Mouse (Mus musculus): ENCODE data around the gene Pdzd2. TPM values are rescaled to one million over a fixed set of nuclear protein-coding genes. Genes with fewer than 3 reads are reported as not detected.

Pdzd2 gene
- total RNA-seq, 4 experiments from 2014 or later = 67.0 to 85.4 (median 77.8) TPM

- no peak for DNase-seq (ENCODE audit: low spot score in 2 of 2)
Measured at GRCm38 (mm10) chr15:12734221-12734620, 5.5 kb downstream of the Pdzd2 start.

DNA sequence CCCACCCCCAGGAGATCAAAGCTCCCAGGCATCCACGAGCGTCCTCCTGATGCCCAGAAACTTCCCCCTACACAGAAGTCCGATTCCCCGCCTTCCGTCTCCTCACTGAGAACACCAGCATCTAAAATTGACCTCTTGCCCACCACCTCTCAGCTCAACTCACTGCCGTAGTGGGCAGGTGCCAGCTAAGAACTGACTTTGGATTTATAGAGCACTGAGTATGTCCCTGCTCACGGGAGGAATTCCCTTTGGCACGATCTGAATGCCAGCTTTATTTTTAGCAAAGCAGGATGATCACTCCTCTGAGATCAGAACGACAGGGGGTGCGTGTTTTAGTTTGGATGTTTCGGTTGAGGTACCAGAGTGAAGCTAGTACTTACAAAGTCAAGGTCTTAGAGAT is 7.1 kb downstream of the Pdzd2 start:
- DNase-seq (ENCODE audit: low spot score in 2 of 2) = no peak

DNA sequence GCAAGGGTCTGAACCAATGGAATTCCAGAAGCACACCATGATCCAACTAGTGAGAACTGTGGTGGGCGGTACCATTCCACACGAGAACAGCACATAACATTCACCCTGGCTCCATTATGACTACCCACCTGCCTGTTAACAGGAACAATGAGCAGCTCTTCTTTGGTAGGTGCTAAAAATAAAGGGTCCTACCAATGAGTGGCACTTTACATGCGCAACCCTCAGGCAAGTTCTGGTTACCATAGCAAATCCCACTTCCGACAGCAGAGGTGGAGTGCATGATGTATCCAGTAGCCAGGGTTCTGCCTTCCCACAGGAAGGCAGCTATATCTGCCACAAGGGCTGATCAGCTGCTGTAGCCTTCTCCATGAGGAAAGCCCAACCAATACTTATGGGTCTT is 11.3 kb downstream of the Pdzd2 start:
- peak; percentile 17 to 23 for DNase-seq (ENCODE audit: low spot score in 2 of 2)

DNA sequence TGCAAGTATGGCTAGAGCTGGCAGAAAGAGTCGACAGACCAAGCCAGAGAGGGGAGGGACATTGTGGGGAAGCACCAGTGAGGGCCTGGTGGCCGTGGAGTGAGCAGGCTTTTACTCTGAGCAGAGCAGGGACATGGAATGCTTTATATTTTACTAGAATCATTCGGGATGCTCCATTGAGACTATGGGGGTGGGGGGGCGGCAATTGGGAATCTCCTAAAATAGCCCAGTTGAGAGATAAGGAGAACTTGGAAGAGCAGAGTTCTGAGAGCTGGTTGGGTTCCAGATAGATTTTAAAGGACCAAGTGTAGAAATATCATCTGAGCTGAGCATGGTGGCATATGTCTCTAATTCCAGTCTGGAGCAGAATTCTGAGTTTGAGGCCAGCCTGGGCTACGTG is 14.5 kb downstream of the Pdzd2 start:
- DNase-seq (ENCODE audit: low spot score in 2 of 2) = no peak

DNA sequence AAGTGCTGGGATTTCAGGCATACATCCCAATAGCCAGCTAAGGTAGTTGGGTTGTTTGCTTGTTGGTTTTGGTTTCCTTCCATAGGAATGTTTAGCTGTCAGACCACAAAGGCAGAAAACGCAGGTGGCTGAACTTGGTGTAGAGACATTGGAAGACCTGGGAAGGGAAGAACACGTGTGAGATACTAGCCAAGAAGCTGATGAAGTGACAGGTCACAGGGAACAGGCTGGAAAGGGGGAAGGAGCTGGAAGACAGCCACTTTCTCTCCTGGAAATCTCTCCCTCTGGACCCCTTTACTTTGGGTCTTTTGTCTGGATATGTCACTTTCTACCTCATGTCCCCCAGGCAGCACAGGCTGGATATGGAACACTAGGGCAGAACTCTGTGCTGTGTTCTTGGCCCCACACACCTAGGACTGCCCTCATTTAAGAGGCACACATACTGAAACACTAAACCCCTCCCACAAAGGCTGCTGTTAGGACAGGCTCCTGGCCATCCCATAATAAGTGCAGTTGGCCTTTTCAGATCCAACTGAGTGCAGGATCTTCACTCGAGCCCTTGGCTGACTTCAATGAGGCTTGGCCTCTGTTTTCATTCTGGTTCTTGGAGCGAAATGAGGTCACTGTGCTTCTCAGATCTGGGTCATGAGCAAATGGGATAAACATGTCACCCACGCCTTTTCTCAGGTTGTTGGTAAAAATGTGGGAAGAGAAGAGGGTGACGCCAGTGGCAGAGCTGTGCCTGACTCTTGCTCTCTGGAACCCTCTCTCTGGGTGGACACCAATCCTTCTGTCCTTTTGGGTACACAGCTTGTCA is 17.8 kb downstream of the Pdzd2 start:
- no peak for DNase-seq (ENCODE audit: low spot score in 2 of 2)

- DNase-seq (ENCODE audit: low spot score in 2 of 2) = no peak
Measured at GRCm38 (mm10) chr15:12718819-12719218, 20.9 kb downstream of the Pdzd2 start.

GRCm38 (mm10) chr15:12717410-12717809 is 22.3 kb downstream of the Pdzd2 start:
- DNase-seq (ENCODE audit: low spot score in 2 of 2) = no peak

DNA sequence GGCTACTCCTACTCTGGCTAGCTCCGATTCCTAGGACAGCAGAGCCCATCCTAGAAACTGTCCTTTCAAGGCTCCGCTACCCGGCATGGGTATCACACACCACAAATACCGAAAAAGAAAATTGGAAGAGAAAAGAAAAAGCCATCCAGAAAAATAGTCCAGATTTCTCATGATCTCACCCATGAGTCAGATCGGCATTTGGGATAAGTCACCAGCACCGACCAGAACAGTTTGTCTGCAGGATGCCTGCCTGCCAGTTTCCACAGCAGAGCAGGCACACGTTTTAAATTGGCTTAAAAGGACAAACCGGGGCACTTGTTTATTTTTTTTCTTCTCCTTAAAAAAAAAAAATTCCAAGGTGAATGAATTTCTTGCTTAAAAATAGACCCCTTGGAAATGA is 22.8 kb downstream of the Pdzd2 start:
- peak in 1 of 2 experiments; percentile 41 for DNase-seq (ENCODE audit: low spot score in 2 of 2)

DNA sequence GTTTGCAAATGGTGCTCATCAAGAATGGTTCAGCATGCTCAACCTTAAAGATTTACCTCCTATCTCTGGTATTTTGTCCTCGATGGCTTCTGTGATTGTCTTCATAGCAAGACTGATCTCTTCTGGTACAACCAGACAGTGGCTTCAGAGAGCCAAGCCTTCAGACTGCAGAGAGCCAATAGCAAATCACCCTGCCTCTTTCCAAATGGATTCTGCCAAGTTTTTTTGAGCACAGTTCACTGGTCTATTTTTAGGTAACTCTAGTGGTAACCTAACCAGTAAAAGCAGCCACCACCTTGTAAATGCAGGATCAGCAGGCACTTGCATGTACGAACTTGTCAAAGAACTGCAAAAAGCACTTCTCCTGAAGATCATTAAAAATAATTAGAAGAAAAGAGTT is 25.4 kb downstream of the Pdzd2 start:
- no peak for DNase-seq (ENCODE audit: low spot score in 2 of 2)

- no peak for DNase-seq (ENCODE audit: low spot score in 2 of 2)
Measured at GRCm38 (mm10) chr15:12713216-12713615, 26.5 kb downstream of the Pdzd2 start.

DNA sequence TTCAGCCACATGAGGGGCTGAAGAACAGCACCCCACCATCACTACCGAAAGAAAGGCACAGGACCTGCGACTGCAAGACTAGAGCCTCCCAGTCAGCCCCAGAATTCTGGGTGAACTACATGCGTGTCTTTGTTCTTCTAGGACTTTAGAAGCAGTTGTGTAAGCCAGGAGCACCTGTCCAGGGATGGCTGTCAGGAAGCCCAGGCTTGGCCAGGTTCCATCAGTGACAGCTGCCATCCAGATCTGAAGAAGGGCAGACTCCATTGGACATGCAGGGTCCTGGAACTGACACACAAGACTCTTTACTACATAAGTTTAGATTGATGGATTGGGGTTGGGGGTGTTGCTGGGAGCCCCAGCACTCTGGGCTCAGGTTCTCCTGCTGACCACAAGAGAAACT is 29.7 kb downstream of the Pdzd2 start:
- DNase-seq (ENCODE audit: low spot score in 2 of 2) = no peak

GRCm38 (mm10) chr15:12708297-12708696 is 31.4 kb downstream of the Pdzd2 start:
- DNase-seq (ENCODE audit: low spot score in 2 of 2) = no peak

GRCm38 (mm10) chr15:12706902-12707301 is 32.8 kb downstream of the Pdzd2 start:
- no peak for DNase-seq (ENCODE audit: low spot score in 2 of 2)

DNA sequence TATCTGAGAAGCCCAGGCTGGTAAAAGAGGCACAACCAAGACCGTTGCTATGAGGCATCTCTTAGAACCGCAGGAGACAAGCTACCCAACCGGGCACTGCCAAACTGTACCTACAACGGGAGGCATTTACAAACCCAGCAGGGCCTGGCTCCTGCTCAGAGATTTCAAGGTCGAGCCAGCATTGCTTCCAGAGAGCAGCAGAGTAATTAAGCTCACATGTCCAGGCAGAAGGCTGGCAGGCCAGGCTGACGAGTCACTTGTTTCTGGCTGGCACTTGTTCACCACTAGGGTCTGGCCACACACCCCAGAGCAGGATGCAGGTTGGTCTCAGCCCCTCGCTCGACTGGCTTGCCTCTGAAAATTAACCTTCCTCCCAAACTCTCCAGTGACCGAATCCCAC is 39.4 kb downstream of the Pdzd2 start:
- DNase-seq (ENCODE audit: low spot score in 2 of 2) = no peak

DNA sequence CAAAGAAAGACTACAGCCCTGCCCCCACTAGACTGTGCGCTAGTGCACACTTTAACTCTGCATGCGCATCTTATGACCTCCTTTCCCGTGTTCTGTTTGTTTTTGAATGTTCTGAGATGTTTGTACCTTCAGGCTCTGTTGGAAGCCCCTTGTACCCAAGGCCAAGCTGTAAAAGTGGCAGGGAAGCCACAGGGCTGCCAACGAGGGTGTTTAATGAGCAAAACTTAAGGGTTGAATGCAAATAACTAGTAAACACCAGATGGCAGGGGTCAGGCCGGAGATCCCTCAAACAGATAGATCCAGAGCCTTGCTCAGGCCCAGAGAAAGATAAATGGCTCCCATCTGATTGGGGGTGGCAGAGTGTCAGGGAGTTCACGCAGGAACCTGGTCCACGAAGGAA is 42.0 kb downstream of the Pdzd2 start:
- no peak for DNase-seq (ENCODE audit: low spot score in 2 of 2)

DNA sequence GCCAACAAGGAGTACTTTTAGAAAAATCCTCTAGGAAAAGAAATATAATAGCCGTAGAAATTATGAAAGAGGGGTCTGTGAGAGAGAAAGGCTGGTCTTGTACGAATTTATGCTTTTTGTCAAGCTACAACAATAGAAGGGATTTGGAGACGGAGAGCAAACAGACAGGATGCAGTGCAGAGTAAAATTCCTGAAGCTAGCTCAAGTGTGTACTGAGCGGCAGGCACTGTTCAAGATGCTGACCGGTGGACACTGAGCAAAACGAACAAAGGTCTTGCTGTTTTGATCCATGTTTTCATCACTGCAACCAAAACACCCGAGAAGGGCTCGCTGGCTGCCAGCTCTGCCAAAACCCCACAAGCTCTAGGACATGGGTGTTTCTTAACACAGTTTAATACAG is 42.8 kb downstream of the Pdzd2 start:
- DNase-seq (ENCODE audit: low spot score in 2 of 2) = no peak

- DNase-seq (ENCODE audit: low spot score in 2 of 2) = no peak
Measured at GRCm38 (mm10) chr15:12689716-12690381, 49.9 kb downstream of the Pdzd2 start.

GRCm38 (mm10) chr15:12682549-12682948 is 57.2 kb downstream of the Pdzd2 start:
- DNase-seq (ENCODE audit: low spot score in 2 of 2) = no peak

GRCm38 (mm10) chr15:12681891-12682290 is 57.8 kb downstream of the Pdzd2 start:
- DNase-seq (ENCODE audit: low spot score in 2 of 2) = no peak

DNA sequence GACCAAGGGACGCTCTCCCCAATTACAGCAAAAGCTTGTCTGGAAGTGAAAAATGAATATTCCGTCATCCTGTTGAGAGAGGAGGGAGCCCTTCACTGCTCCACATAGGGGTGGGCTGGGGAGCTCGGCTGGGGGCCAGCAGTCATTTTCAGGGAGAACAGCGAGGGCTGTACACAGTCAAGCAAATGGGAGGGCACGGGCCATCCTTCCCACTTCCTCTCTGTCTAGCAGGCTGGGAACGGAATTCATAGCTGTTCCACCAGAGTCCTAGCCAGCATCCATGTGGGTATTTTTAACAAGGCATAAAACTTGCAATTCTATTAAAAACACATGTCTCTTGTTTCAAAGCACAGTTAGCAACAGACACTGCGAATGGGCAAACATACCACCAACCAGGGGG is 59.0 kb downstream of the Pdzd2 start:
- DNase-seq (ENCODE audit: low spot score in 2 of 2) = no peak

DNA sequence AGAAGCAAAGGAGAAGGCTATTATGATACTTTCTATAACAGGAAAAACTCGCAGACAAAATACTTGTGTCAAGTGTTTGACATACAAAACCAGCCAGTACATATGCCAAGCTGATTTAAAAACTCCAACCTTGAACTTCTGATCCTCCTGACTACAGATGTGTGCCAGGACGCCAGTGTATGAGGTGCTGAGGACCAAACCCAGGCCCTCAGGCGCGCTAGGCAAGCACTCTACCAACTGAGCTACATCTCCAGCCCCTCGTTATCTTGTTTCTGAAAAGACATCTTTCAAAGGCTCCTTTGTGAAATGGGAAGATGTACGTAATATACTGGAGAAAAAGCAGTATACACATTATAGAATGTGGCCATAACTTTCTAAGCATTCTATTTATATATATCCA is 59.7 kb downstream of the Pdzd2 start:
- DNase-seq (ENCODE audit: low spot score in 2 of 2) = no peak

GRCm38 (mm10) chr15:12678540-12679112 is 61.1 kb downstream of the Pdzd2 start:
- DNase-seq (ENCODE audit: low spot score in 2 of 2) = no peak

DNA sequence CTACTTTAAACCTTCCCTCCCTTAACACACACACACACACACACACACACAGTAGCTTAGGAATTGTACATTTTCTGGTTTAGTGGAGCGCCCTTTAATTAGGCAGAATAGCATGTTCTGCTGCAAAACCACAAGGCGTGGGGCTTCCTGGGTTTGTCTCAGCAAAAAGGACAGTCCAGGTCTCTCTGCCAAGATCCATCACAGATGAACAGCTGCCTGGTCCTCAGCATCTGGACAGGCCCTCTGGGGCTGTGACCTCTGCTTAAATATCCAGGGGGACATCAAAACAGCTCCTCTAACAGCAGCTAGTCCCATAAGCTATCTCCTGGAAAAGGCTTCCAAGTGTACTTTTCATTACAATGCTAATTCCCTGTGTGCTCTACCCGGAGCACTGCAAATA is 64.4 kb downstream of the Pdzd2 start:
- DNase-seq (ENCODE audit: low spot score in 2 of 2) = no peak

All from left cerebral cortex, adult 8-10 months (tissue).